Mouse (Mus musculus) ES-Bruce4 (cell line): ENCODE data around the gene Lrpprc. TPM values are rescaled to one million over a fixed set of nuclear protein-coding genes. Genes with fewer than 3 reads are reported as not detected.

Experiments used
- H3K27ac ChIP-seq: 2 replicates; pipeline ENCODE4 v1.5.1; 2012; ENCODE audit warnings: low read length, inconsistent platforms; ENCODE audit not compliant: insufficient read depth
- H3K27me3 ChIP-seq: 2 replicates; pipeline ENCODE4 v1.6.1; 2012; ENCODE audit warnings: mild to moderate bottlenecking, low read length, inconsistent platforms; ENCODE audit not compliant: control insufficient read depth, poor library complexity, insufficient read depth, severe bottlenecking
- H3K36me3 ChIP-seq: 2 replicates; pipeline ENCODE4 v1.6.1; 2012; ENCODE audit warnings: inconsistent platforms, mild to moderate bottlenecking, low read length, moderate library complexity; ENCODE audit not compliant: control insufficient read depth, poor library complexity, insufficient read depth, severe bottlenecking
- H3K4me1 ChIP-seq: one replicate; pipeline ENCODE4 v1.8.1; 2011; ENCODE audit warnings: low read length; ENCODE audit not compliant: control insufficient read depth, insufficient read depth
- H3K4me3 ChIP-seq: 2 replicates; pipeline ENCODE4 v1.5.1; 2011; ENCODE audit warnings: low read depth, mild to moderate bottlenecking, low read length
- H3K9ac ChIP-seq: 2 replicates; pipeline ENCODE4 v1.6.1; 2012; ENCODE audit warnings: low read depth, mild to moderate bottlenecking, inconsistent platforms; ENCODE audit not compliant: poor library complexity, severe bottlenecking
- H3K9me3 ChIP-seq: replicated peaks from 2 replicates; pipeline ENCODE4 v1.6.1; 2012; ENCODE audit warnings: mild to moderate bottlenecking, low read length, inconsistent platforms; ENCODE audit not compliant: control insufficient read depth, poor library complexity, insufficient read depth, severe bottlenecking
- CTCF ChIP-seq: IDR thresholded peaks from one replicate; pipeline ENCODE4 v1.8.1; 2011; ENCODE audit warnings: low read depth, low read length
- EP300 ChIP-seq: IDR thresholded peaks from 2 replicates; pipeline ENCODE4 v1.6.1; 2011; ENCODE audit warnings: low read depth, low read length; ENCODE audit not compliant: insufficient read depth
- POLR2A ChIP-seq: IDR thresholded peaks from one replicate; pipeline ENCODE4 v1.8.1; 2011; ENCODE audit warnings: low read length; ENCODE audit not compliant: insufficient read depth
- polyA plus RNA-seq: library from polyadenylated mRNA; stranded (reverse); fragments of >200 nt; gene quantifications from 2 replicates; pipeline ENCODE4 v1.2.4, GENCODE M21; 2011; ENCODE audit warnings: low read depth; ENCODE audit not compliant: missing spikeins, insufficient read depth, insufficient read length

The Lrpprc gene
- polyA plus RNA-seq, 1 experiment = 78.8 TPM

DNA sequence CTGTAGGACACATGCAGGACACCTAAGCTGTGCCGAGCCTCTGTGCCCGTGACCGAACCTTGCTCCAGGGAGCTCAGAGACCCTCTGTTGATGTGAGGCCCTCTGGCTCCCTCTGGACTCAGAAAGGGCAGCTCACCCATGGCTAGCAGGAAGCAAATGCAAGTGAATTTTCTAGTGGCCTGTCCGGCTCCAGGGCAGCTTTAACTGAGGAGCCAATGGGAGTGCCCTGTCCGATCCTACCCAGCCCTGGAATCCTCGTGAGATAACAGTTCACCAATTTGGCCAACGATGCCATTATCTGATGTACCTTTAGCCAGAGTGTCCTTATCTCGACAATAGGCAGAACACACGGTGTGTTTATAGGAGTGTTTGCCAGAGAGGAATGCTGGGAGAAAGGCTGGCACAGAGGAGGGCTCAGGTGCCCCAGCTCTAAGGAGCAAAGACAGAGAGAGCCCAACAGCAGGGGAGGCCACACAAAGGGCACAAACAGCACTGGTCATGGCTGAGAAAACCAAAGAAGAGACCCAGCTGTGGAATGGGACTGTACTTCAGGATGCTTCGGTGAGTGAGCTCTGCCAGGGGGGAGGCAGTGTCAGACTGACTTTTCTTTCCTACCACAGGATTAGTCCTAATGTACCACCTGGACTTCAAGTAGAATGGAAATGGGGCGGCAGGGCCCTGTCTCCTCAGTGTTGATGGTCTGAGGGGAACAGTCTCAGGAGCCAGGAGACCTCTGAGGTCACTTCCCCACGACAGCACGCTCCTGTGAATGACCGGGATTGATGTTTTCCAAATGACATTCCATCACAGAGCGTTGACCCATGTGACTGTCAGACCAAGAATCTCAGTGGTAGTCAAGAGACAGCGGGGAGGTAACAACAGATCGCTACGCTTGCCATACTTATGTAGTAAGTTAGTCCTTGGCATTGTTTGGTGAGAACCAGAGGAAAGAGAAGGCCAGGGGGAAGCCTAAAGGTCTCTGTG lies 107.6 kb downstream of the Lrpprc start, which contains the start of gene Abcg5:
Gene Abcg5, minus strand, starts transcription at position 278 of the 984 bp plus-strand sequence.
- TF ChIP-seq EP300 (no peak), POLR2A (no peak)
- H3K36me3 ChIP-seq = no peaks in the 10 kb centered on the region
- H3K4me3 ChIP-seq = no peak within 1 kb of the TSS
- H3K27me3 ChIP-seq = no peaks in the 10 kb centered on the region
- no peaks in the 10 kb centered on the region for H3K4me1 ChIP-seq
- no peak within 1 kb of the TSS for H3K27ac ChIP-seq
- no peaks in the 10 kb centered on the region for H3K9me3 ChIP-seq
- no peak within 1 kb of the TSS for H3K9ac ChIP-seq

DNA sequence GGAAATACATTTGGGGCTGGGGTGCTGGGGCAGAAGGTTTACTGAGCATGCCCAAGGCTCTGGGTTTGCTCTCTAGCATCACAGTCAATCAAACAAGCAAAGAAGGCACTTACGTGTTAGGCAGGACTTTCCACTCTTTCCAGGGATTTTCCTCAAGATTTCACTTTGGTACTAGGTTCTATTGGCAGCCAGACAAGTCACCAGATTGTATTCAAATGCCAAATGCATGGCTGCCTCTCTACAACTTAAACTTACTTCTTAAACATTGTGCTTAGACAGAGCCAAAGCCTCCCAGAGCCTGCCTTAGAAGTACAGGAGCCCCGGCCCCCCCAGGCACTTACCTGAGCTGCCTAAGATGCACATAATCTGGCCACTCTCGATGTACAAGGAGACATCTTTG lies 108.9 kb downstream of the Lrpprc start:
- H3K27ac ChIP-seq = no peak overlapping the region
- no peaks in the 10 kb centered on the region for H3K36me3 ChIP-seq
- no peak overlapping the region for H3K4me3 ChIP-seq
- H3K27me3 ChIP-seq = no peaks in the 10 kb centered on the region
- H3K9ac ChIP-seq = no peak overlapping the region
- no peaks in the 10 kb centered on the region for H3K4me1 ChIP-seq
- TF ChIP-seq EP300 (no peak), CTCF (no peak), POLR2A (no peak)
- no peaks in the 10 kb centered on the region for H3K9me3 ChIP-seq

DNA sequence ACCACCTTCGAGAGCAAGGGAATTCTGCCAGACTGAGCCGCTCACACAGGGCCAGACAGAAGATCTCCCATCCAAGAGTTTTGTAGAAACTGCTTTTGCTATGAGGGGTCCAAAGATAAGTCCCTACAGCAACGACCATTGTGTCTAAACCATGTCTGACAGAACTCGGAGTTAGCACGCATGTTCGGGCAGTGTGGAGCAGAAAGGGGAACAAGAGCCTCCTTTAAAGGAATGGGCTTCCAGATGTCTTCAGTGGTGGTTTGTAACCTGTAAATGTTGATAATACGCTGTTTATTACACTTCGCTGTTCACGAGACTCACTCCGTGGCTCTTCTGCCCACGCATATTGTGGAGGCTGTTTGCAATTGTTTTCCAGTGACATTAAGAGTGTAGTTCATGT lies 113.0 kb downstream of the Lrpprc start:
- TF ChIP-seq EP300 (no peak), CTCF (no peak), POLR2A (no peak)

GRCm38 (mm10) chr17:84675951-84676366 lies 114.6 kb downstream of the Lrpprc start, which contains the start of gene Abcg8:
Gene Abcg8, plus strand, starts transcription at chr17:84676302.
- Histone ChIP-seq H3K4me3 (peak within 1 kb of the TSS; percentile 21), H3K4me1 (no peaks in the 10 kb centered on the region), H3K27ac (no peak within 1 kb of the TSS), H3K9me3 (no peaks in the 10 kb centered on the region), H3K36me3 (no peaks in the 10 kb centered on the region), H3K27me3 (no peaks in the 10 kb centered on the region), H3K9ac (no peak within 1 kb of the TSS)
- TF ChIP-seq CTCF (peak; percentile 13), EP300 (no peak)

More for the DNA sequence above, 113.0 kb downstream of the Lrpprc start:
- no peak overlapping the region for H3K9ac ChIP-seq
- no peaks in the 10 kb centered on the region for H3K9me3 ChIP-seq
- no peaks in the 10 kb centered on the region for H3K36me3 ChIP-seq
- H3K27me3 ChIP-seq = no peaks in the 10 kb centered on the region
- no peaks in the 10 kb centered on the region for H3K4me1 ChIP-seq
- H3K4me3 ChIP-seq = no peak overlapping the region
- H3K27ac ChIP-seq = no peak overlapping the region

- Histone ChIP-seq H3K36me3 (no peaks in the 10 kb centered on the region), H3K4me3 (no peak overlapping the region), H3K9me3 (no peaks in the 10 kb centered on the region), H3K4me1 (no peaks in the 10 kb centered on the region), H3K9ac (no peak overlapping the region), H3K27ac (no peak overlapping the region), H3K27me3 (no peaks in the 10 kb centered on the region)
- TF ChIP-seq EP300 (no peak), POLR2A (no peak), CTCF (no peak)
Observed at GRCm38 (mm10) chr17:84675204-84675603, 115.4 kb downstream of the Lrpprc start.

- no peak overlapping the region for H3K4me3 ChIP-seq
- H3K27ac ChIP-seq = no peak overlapping the region
- H3K27me3 ChIP-seq = no peaks in the 10 kb centered on the region
- no peak for TF ChIP-seq POLR2A
- TF ChIP-seq CTCF = no peak
- TF ChIP-seq EP300 = no peak
- no peaks in the 10 kb centered on the region for H3K4me1 ChIP-seq
- no peaks in the 10 kb centered on the region for H3K9me3 ChIP-seq
- H3K9ac ChIP-seq = no peak overlapping the region
- no peaks in the 10 kb centered on the region for H3K36me3 ChIP-seq
Observed at GRCm38 (mm10) chr17:84674048-84674447, 116.5 kb downstream of the Lrpprc start.
